Comparison of ENCODE assay signal across 39 mouse cellular contexts in the genomic region with DNA sequence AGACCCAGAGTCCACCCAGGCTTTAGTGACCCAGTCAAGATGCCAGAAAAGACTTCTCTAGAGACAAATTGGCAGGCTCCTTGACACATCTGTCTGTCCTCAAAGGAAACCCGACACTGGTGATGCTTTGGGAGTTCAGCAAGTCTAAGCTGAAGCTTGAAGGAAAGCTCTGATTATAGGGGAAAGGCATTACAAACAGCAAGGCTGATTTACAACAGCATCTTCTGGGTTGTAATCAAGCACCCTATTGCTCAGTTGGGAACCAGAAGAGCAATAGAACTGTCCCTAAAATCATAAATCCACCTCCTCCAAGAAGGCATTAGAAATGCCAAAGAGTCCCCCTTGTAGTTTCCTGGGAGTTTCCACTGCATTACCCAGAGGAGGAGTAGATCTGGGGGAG. TPM values are rescaled to one million over a fixed set of nuclear protein-coding genes. Genes with fewer than 3 reads are reported as not detected.
A peak's percentile ranks its signal among the peaks of the same experiment; 100 is the strongest.
DNase-seq lines count a peak whose midpoint lies in the region; ATAC-seq lines count a peak whose summit lies in the region.
"Had no signal": no experiment of that assay in that cellular context is flagged by ENCODE, and none has a peak within 500 bp of the region (broad histone marks: within the 10 kb centered on the region; RNA-seq: fewer than 3 reads in every experiment).

No protein-coding gene starts in this region.

- H3K4me2 ChIP-seq in kidney, embryonic 15.5 days = no peak overlapping the region
- H3K4me2 ChIP-seq: embryonic facial prominence, embryonic 12.5 days; forebrain, embryonic 15.5 days; hindbrain, embryonic 13.5 days; limb, embryonic 13.5 days; liver, embryonic 12.5 days; midbrain, embryonic 13.5 days; neural tube, embryonic 13.5 days had no signal

- H3K36me3 ChIP-seq in kidney, embryonic 15.5 days = no peaks in the 10 kb centered on the region
- H3K36me3 ChIP-seq: embryonic facial prominence, embryonic 12.5 days; forebrain, embryonic 10.5 days; forebrain, embryonic 15.5 days; heart, embryonic 10.5 days; hindbrain, embryonic 13.5 days; limb, embryonic 13.5 days; liver, embryonic 12.5 days; midbrain, embryonic 13.5 days; neural tube, embryonic 13.5 days had no signal

- peak; percentile 82 for ATAC-seq in kidney, embryonic 15.5 days (replicated peaks; ENCODE audit: low FRiP score)
- ATAC-seq: forebrain, embryonic 15.5 days; intestine, postnatal 0 days; liver, embryonic 12.5 days; liver, postnatal 0 days; midbrain, embryonic 13.5 days; Patski had no signal

- peaks cover 16% of the 10 kb centered on the region for H3K4me1 ChIP-seq in kidney, embryonic 15.5 days
- H3K4me1 ChIP-seq: forebrain, embryonic 10.5 days; forebrain, embryonic 15.5 days; heart, embryonic 10.5 days; hindbrain, embryonic 13.5 days; liver, embryonic 12.5 days; midbrain, embryonic 13.5 days; neural tube, embryonic 13.5 days had no signal

- WGBS in kidney, embryonic 15.5 days = 6% methylated on average over 1 of the region's 1 CpGs

- no peaks in the 10 kb centered on the region for H3K9me3 ChIP-seq in kidney, embryonic 15.5 days (replicated peaks)
- H3K9me3 ChIP-seq: embryonic facial prominence, embryonic 12.5 days; forebrain, embryonic 10.5 days; forebrain, embryonic 15.5 days; heart, embryonic 10.5 days; hindbrain, embryonic 13.5 days; limb, embryonic 13.5 days; liver, embryonic 12.5 days; midbrain, embryonic 13.5 days; neural tube, embryonic 13.5 days had no signal

- DNase-seq in embryo, embryonic 10 days (ENCODE audit: low spot score) = peak; percentile 24
- no peak for DNase-seq in embryo, embryonic 11 days
- DNase-seq in gastrocnemius, postnatal 25 days = peak; percentile 36
- DNase-seq in gastrocnemius, postnatal 4 days (ENCODE audit: low spot score in 2 of 2) = no peak
- no peak for DNase-seq in kidney, postnatal 25 days
- peak; percentile 18 for DNase-seq in urinary bladder, postnatal 14 days (ENCODE audit: low spot score)
- no peak for DNase-seq in urinary bladder, postnatal 4 days (ENCODE audit: low spot score in 2 of 2)
- DNase-seq: adrenal gland, postnatal 25 days; cerebellum, adult 11-12 months; cerebellum, adult 9-11 months; heart, postnatal 4 days; kidney, postnatal 36 days; liver, postnatal 0 days; lung, postnatal 36 days; right cerebral cortex, postnatal 4 days; thymus, adult 2 months; thymus, postnatal 36 days had no signal

- peak overlapping the region; percentile 33 for H3K27ac ChIP-seq in kidney, embryonic 15.5 days
- H3K27ac ChIP-seq: embryonic facial prominence, embryonic 12.5 days; forebrain, embryonic 10.5 days; forebrain, embryonic 15.5 days; heart, embryonic 10.5 days; hindbrain, embryonic 13.5 days; layer of hippocampus, adult 2 months; left cerebral cortex, adult 2 months; limb, embryonic 13.5 days; liver, embryonic 12.5 days; midbrain, embryonic 13.5 days; neural tube, embryonic 13.5 days had no signal

- H3K9ac ChIP-seq in kidney, embryonic 15.5 days = no peak overlapping the region
- H3K9ac ChIP-seq: embryonic facial prominence, embryonic 12.5 days; forebrain, embryonic 15.5 days; hindbrain, embryonic 13.5 days; limb, embryonic 13.5 days; liver, embryonic 12.5 days; liver, postnatal 0 days; midbrain, embryonic 13.5 days; neural tube, embryonic 13.5 days had no signal

- no peaks in the 10 kb centered on the region for H3K27me3 ChIP-seq in kidney, embryonic 15.5 days
- H3K27me3 ChIP-seq: embryonic facial prominence, embryonic 12.5 days; forebrain, embryonic 15.5 days; hindbrain, embryonic 13.5 days; limb, embryonic 13.5 days; liver, embryonic 12.5 days; midbrain, embryonic 13.5 days; neural tube, embryonic 13.5 days; Patski had no signal

- H3K4me3 ChIP-seq in kidney, embryonic 15.5 days (replicated peaks) = no peak overlapping the region
- H3K4me3 ChIP-seq: embryonic facial prominence, embryonic 12.5 days; forebrain, embryonic 10.5 days; forebrain, embryonic 15.5 days; heart, embryonic 10.5 days; hindbrain, embryonic 13.5 days; layer of hippocampus, adult 2 months; left cerebral cortex, adult 2 months; limb, embryonic 13.5 days; liver, embryonic 12.5 days; midbrain, embryonic 13.5 days; neural tube, embryonic 13.5 days had no signal

RNA-seq across cellular contexts. Expression of gene Adh1, which starts 9.7 kb away (rescaled TPM):
- 10 to 100 TPM; 25.2 to 50.3 TPM for total RNA-seq in gastrocnemius, postnatal 25 days (2021)
- total RNA-seq in gastrocnemius, postnatal 4 days (2021) = 10 to 100 TPM; 28.8 to 29.3 TPM
- 43.5 and 86.9 TPM in 2 replicates for polyA plus RNA-seq in kidney, embryonic 15.5 days (2015; fragmentation: Nextera tagmentation; extraction: Ambion mirVana)

RNA-seq across cellular contexts. Expression of gene Adh6a, which starts 42.6 kb away (rescaled TPM):
- total RNA-seq in gastrocnemius, postnatal 25 days (2021) = not detected
- not detected for total RNA-seq in gastrocnemius, postnatal 4 days (2021)
- polyA plus RNA-seq in kidney, embryonic 15.5 days (2015; fragmentation: Nextera tagmentation; extraction: Ambion mirVana) = 0.28 TPM in 1 of 2 replicates, not detected in the other
- total RNA-seq: adrenal gland, adult 18-20 months; adrenal gland, postnatal 25 days; gastrocnemius, adult 8-10 months; heart, postnatal 4 days; layer of hippocampus, adult 2 months; layer of hippocampus, postnatal 14 days; left cerebral cortex, adult 2 months; left cerebral cortex, postnatal 25 days; megakaryocyte, adult 5-6 weeks; MEL had no signal
- polyA plus RNA-seq: embryonic facial prominence, embryonic 12.5 days; forebrain, embryonic 10.5 days; forebrain, embryonic 15.5 days; frontal cortex, adult 2 months; heart, embryonic 10.5 days; heart, embryonic 16.5 days; hindbrain, embryonic 13.5 days; limb, embryonic 13.5 days; liver, embryonic 12.5 days; liver, postnatal 0 days; midbrain, embryonic 13.5 days had no signal

RNA-seq across cellular contexts. Expression of gene Adh7, which starts 52.9 kb away (rescaled TPM):
- 1 to 10 TPM in 1 of 2 experiments, under 1 TPM in 1; 0.23 to 1.5 TPM for total RNA-seq in gastrocnemius, postnatal 25 days (2021)
- under 1 TPM; 0.47 to 0.52 TPM for total RNA-seq in gastrocnemius, postnatal 4 days (2021)
- polyA plus RNA-seq in kidney, embryonic 15.5 days (2015; fragmentation: Nextera tagmentation; extraction: Ambion mirVana) = 0.74 and 0.91 TPM in 2 replicates
- total RNA-seq: heart, postnatal 4 days; left cerebral cortex, postnatal 25 days; megakaryocyte, adult 5-6 weeks; MEL had no signal
- polyA plus RNA-seq: forebrain, embryonic 10.5 days had no signal

Comparison
In these comparisons a context has a peak if more than half of its experiments do, and no peak if none do; other contexts are left out.
1. DNase-seq: peak in embryo, embryonic 10 days (single experiment), gastrocnemius, postnatal 25 days (single experiment) and urinary bladder, postnatal 14 days (single experiment); none in embryo, embryonic 11 days (single experiment), gastrocnemius, postnatal 4 days (0 of 2), kidney, postnatal 25 days (0 of 2) and urinary bladder, postnatal 4 days (0 of 2).